Mouse (Mus musculus): ENCODE results near the gene Vps39.

- TF ChIP-seq CTCF (IDR thresholded peaks at IDR 0.05) = no peak
- TF ChIP-seq EP300 (IDR thresholded peaks at IDR 0.05; ENCODE audit: insufficient read depth, low read depth, low read length) = no peak
Measured at GRCm38 (mm10) chr2:120386264-120386663, 33.3 kb upstream of the Vps39 start.

All from heart, adult 2 months (tissue).